Mouse (Mus musculus): ENCODE measurements around the gene Lypd6b. TPM values are rescaled to one million over a fixed set of nuclear protein-coding genes. Genes with fewer than 3 reads are reported as not detected.

Gene Lypd6b
- total RNA-seq, 1 experiment from 2014 or later = not detected

- ATAC-seq (replicated peaks; ENCODE audit: insufficient number of reproducible peaks, low FRiP score, low TSS enrichment, poor library complexity, severe bottlenecking) = no peak
Measured at GRCm38 (mm10) chr2:49911296-49912034, 124.0 kb downstream of the Lypd6b start.

GRCm38 (mm10) chr2:49912261-49912895 is 124.9 kb downstream of the Lypd6b start:
- ATAC-seq (replicated peaks; ENCODE audit: insufficient number of reproducible peaks, low FRiP score, low TSS enrichment, poor library complexity, severe bottlenecking) = no peak

- ATAC-seq (replicated peaks; ENCODE audit: insufficient number of reproducible peaks, low FRiP score, low TSS enrichment, poor library complexity, severe bottlenecking) = no peak
Measured at GRCm38 (mm10) chr2:49917489-49917888, 130.0 kb downstream of the Lypd6b start.

- ATAC-seq (replicated peaks; ENCODE audit: insufficient number of reproducible peaks, low FRiP score, low TSS enrichment, poor library complexity, severe bottlenecking) = no peak
Measured at GRCm38 (mm10) chr2:49918132-49918531, 130.6 kb downstream of the Lypd6b start.

- no peak for ATAC-seq (replicated peaks; ENCODE audit: insufficient number of reproducible peaks, low FRiP score, low TSS enrichment, poor library complexity, severe bottlenecking)
Measured at GRCm38 (mm10) chr2:49918692-49919091, 131.2 kb downstream of the Lypd6b start.

- no peak for ATAC-seq (replicated peaks; ENCODE audit: insufficient number of reproducible peaks, low FRiP score, low TSS enrichment, poor library complexity, severe bottlenecking)
Measured at GRCm38 (mm10) chr2:49921948-49922347, 134.5 kb downstream of the Lypd6b start.

GRCm38 (mm10) chr2:49922810-49923209 is 135.3 kb downstream of the Lypd6b start:
- ATAC-seq (replicated peaks; ENCODE audit: insufficient number of reproducible peaks, low FRiP score, low TSS enrichment, poor library complexity, severe bottlenecking) = no peak

- no peak for ATAC-seq (replicated peaks; ENCODE audit: insufficient number of reproducible peaks, low FRiP score, low TSS enrichment, poor library complexity, severe bottlenecking)
Measured at GRCm38 (mm10) chr2:49926186-49926585, 138.7 kb downstream of the Lypd6b start.

- ATAC-seq (replicated peaks; ENCODE audit: insufficient number of reproducible peaks, low FRiP score, low TSS enrichment, poor library complexity, severe bottlenecking) = no peak
Measured at GRCm38 (mm10) chr2:49927362-49927761, 139.9 kb downstream of the Lypd6b start.

GRCm38 (mm10) chr2:49929931-49930330 is 142.4 kb downstream of the Lypd6b start:
- no peak for ATAC-seq (replicated peaks; ENCODE audit: insufficient number of reproducible peaks, low FRiP score, low TSS enrichment, poor library complexity, severe bottlenecking)

- no peak for ATAC-seq (replicated peaks; ENCODE audit: insufficient number of reproducible peaks, low FRiP score, low TSS enrichment, poor library complexity, severe bottlenecking)
Measured at GRCm38 (mm10) chr2:49937621-49938020, 150.1 kb downstream of the Lypd6b start.

GRCm38 (mm10) chr2:49938246-49938645 is 150.8 kb downstream of the Lypd6b start:
- ATAC-seq (replicated peaks; ENCODE audit: insufficient number of reproducible peaks, low FRiP score, low TSS enrichment, poor library complexity, severe bottlenecking) = no peak

- no peak for ATAC-seq (replicated peaks; ENCODE audit: insufficient number of reproducible peaks, low FRiP score, low TSS enrichment, poor library complexity, severe bottlenecking)
Measured at GRCm38 (mm10) chr2:49940372-49940771, 152.9 kb downstream of the Lypd6b start.

GRCm38 (mm10) chr2:49942100-49942499 is 154.6 kb downstream of the Lypd6b start:
- no peak for ATAC-seq (replicated peaks; ENCODE audit: insufficient number of reproducible peaks, low FRiP score, low TSS enrichment, poor library complexity, severe bottlenecking)

- ATAC-seq (replicated peaks; ENCODE audit: insufficient number of reproducible peaks, low FRiP score, low TSS enrichment, poor library complexity, severe bottlenecking) = no peak
Measured at GRCm38 (mm10) chr2:49951681-49952080, 164.2 kb downstream of the Lypd6b start.

GRCm38 (mm10) chr2:49952632-49953293 is 165.3 kb downstream of the Lypd6b start:
- ATAC-seq (replicated peaks; ENCODE audit: insufficient number of reproducible peaks, low FRiP score, low TSS enrichment, poor library complexity, severe bottlenecking) = no peak

GRCm38 (mm10) chr2:49957449-49957848 is 170.0 kb downstream of the Lypd6b start:
- ATAC-seq (replicated peaks; ENCODE audit: insufficient number of reproducible peaks, low FRiP score, low TSS enrichment, poor library complexity, severe bottlenecking) = no peak

- no peak for ATAC-seq (replicated peaks; ENCODE audit: insufficient number of reproducible peaks, low FRiP score, low TSS enrichment, poor library complexity, severe bottlenecking)
Measured at GRCm38 (mm10) chr2:49961991-49962390, 174.5 kb downstream of the Lypd6b start.

- no peak for ATAC-seq (replicated peaks; ENCODE audit: insufficient number of reproducible peaks, low FRiP score, low TSS enrichment, poor library complexity, severe bottlenecking)
Measured at GRCm38 (mm10) chr2:49964899-49965298, 177.4 kb downstream of the Lypd6b start.

GRCm38 (mm10) chr2:49967748-49968147 is 180.3 kb downstream of the Lypd6b start:
- no peak for ATAC-seq (replicated peaks; ENCODE audit: insufficient number of reproducible peaks, low FRiP score, low TSS enrichment, poor library complexity, severe bottlenecking)

All from monocyte, adult 5-6 weeks (primary cell).